Mouse (Mus musculus): ENCODE measurements around the gene Plekha5. TPM values are rescaled to one million over a fixed set of nuclear protein-coding genes. Genes with fewer than 3 reads are reported as not detected.
"Not testable (repeated sequence)": the region's sequence is repeated elsewhere in the genome, so short reads cannot be mapped to it uniquely, and the experiment has no call there.

Gene Plekha5
- polyA plus RNA-seq, 1 experiment from 2014 or later: 51.4 TPM

DNA sequence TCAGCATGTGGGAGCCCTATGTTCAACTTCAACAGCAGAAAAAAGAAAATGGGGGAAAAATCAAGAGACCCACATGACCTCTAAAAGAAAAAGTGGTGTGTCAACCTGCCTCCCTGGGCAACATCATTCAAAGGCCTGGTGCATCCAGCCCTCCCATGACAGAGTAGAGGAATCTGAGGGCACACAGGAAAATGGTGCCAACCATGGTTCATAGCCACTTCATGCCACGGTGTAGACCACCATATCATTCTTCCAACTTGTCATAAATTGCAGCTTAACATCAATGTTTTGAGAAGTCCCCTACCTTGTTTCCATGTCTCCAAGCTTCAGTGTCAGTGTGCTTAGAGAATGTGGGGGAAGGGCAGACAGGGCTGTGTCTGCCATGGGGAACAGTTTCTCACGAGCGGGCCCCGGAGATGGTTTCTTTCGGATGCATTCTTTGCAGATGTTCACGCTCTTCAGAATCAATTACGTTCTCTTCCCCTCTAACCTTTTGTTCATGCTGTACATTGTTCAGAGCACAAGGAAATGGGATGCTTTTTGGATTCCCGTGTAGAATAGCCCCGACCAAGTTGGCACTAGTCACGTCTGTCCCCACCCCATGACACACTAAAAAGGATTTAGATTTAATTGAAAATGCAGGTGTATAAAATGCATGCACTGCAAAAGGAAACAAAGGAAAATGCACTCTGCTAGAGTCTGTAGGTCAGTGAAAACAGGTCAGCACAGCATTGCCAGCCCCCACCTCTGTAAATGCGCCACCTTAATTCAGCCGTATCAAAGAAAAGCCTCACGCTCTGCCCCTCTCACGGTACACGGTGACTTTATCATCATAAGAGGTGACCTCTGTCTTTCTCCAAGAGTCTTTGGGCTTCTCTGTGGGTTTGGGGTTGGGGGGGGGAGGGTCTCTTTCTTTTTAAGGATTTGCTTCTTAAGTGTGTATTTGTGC is 173.8 kb downstream of the Plekha5 start:
- Histone ChIP-seq H3K27me3 (no peaks in the 10 kb centered on the region), H3K27ac (no peak overlapping the region), H3K9me3 (no peaks in the 10 kb centered on the region), H3K9ac (no peak overlapping the region), H3K4me2 (no peak overlapping the region), H3K4me1 (peaks cover 12% of the 10 kb centered on the region; the same call in 1 of the 2 replicates), H3K4me3 (replicated peaks) (no peak overlapping the region), H3K36me3 (replicated peaks) (peaks cover 47% of the 10 kb centered on the region)
- 62% methylated on average over 15 of the region's 15 CpGs for WGBS
- ATAC-seq (ENCODE audit: low FRiP score): no peak

DNA sequence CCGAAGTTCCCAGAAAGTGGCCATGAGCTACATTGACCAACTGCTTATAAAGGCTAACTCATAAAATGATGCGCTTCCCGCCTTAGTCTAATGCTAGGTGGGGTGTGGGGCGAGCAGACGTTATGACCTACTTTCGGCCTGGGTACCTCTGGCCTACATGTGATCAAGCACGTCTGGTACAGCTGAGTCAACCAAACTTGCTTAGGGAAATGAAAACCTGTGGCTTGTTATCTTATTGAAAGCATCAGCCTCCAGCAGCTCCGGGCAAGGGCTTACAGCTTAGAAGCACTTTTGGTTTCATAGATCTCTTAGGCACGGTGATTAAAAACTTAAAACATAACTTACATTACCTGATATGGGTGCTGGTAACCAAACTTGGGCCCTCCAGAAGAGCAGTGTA is 174.7 kb downstream of the Plekha5 start:
- peaks cover 20% of the 10 kb centered on the region for H3K4me1 ChIP-seq
- H3K9ac ChIP-seq: no peak overlapping the region
- no peak for ATAC-seq (ENCODE audit: low FRiP score)
- H3K4me3 ChIP-seq (replicated peaks): no peak overlapping the region
- H3K4me2 ChIP-seq: no peak overlapping the region
- no peak overlapping the region for H3K27ac ChIP-seq
- H3K9me3 ChIP-seq: no peaks in the 10 kb centered on the region
- H3K27me3 ChIP-seq: no peaks in the 10 kb centered on the region
- H3K36me3 ChIP-seq (replicated peaks): peaks cover 39% of the 10 kb centered on the region
- WGBS: 92% methylated on average over 9 of the region's 9 CpGs

GRCm38 (mm10) chr6:140599337-140599736 is 175.5 kb downstream of the Plekha5 start:
- no peak for ATAC-seq (ENCODE audit: low FRiP score)

GRCm38 (mm10) chr6:140600671-140601070 is 176.8 kb downstream of the Plekha5 start:
- not testable (repeated sequence) for H3K4me3 ChIP-seq (replicated peaks); ATAC-seq (ENCODE audit: low FRiP score); H3K9me3 ChIP-seq; H3K27ac ChIP-seq; H3K27me3 ChIP-seq; H3K4me2 ChIP-seq; H3K9ac ChIP-seq
- H3K4me1 ChIP-seq: peaks cover 28% of the 10 kb centered on the region
- WGBS: 93% methylated on average over 8 of the region's 8 CpGs
- H3K36me3 ChIP-seq (replicated peaks): peaks cover 19% of the 10 kb centered on the region

More at GRCm38 (mm10) chr6:140599337-140599736, 175.5 kb downstream of the Plekha5 start:
- WGBS: 91% methylated on average over 5 of the region's 5 CpGs
- H3K27ac ChIP-seq: no peak overlapping the region
- peaks cover 30% of the 10 kb centered on the region for H3K36me3 ChIP-seq (replicated peaks)
- H3K27me3 ChIP-seq: no peaks in the 10 kb centered on the region
- no peak overlapping the region for H3K9ac ChIP-seq
- no peak overlapping the region for H3K4me2 ChIP-seq
- no peak overlapping the region for H3K4me3 ChIP-seq (replicated peaks)
- H3K9me3 ChIP-seq: no peaks in the 10 kb centered on the region
- H3K4me1 ChIP-seq: peaks cover 28% of the 10 kb centered on the region

DNA sequence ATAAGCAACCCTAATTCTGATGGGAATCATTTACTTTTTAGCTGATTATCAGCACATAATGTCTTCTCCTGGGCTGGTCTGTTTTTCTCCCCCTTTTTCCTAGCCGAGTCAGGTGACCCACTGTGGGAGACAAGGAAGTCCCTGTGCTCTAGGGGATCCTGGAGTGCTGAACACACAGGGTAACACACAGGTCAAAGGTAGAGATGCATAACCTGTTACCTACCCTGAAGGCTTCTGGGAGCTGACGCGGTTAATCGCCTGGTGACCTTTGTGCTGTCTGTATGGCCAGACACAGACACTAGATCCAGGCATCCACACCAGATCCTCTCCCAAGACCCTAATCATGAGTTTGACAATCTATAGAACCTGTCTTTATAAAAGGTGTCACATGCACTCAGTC is 177.3 kb downstream of the Plekha5 start:
- peaks cover 14% of the 10 kb centered on the region for H3K36me3 ChIP-seq (replicated peaks)
- no peak overlapping the region for H3K4me3 ChIP-seq (replicated peaks)
- no peak overlapping the region for H3K9ac ChIP-seq
- no peaks in the 10 kb centered on the region for H3K27me3 ChIP-seq
- H3K9me3 ChIP-seq: no peaks in the 10 kb centered on the region
- H3K4me2 ChIP-seq: no peak overlapping the region
- 90% methylated on average over 4 of the region's 4 CpGs for WGBS
- ATAC-seq (ENCODE audit: low FRiP score): no peak
- no peak overlapping the region for H3K27ac ChIP-seq
- peaks cover 28% of the 10 kb centered on the region for H3K4me1 ChIP-seq

- no peak overlapping the region for H3K4me3 ChIP-seq (replicated peaks)
- ATAC-seq (ENCODE audit: low FRiP score): peak; percentile 45; the same call in 1 of the 2 replicates
- peaks cover 18% of the 10 kb centered on the region for H3K4me1 ChIP-seq
- no peaks in the 10 kb centered on the region for H3K27me3 ChIP-seq
- no peaks in the 10 kb centered on the region; the same call in 1 of the 2 replicates for H3K36me3 ChIP-seq (replicated peaks)
- peak overlapping the region; percentile 12; the same call in 1 of the 2 replicates for H3K9ac ChIP-seq
- H3K27ac ChIP-seq: peak overlapping the region; percentile 27; the same call in 1 of the 2 replicates
- no peaks in the 10 kb centered on the region for H3K9me3 ChIP-seq
- no peak overlapping the region for H3K4me2 ChIP-seq
- 4% methylated on average over 8 of the region's 8 CpGs for WGBS
Observed at GRCm38 (mm10) chr6:140603228-140603944, 179.5 kb downstream of the Plekha5 start.

GRCm38 (mm10) chr6:140605173-140605572 is 181.3 kb downstream of the Plekha5 start:
- not testable (repeated sequence) for H3K27me3 ChIP-seq; H3K9me3 ChIP-seq; ATAC-seq (ENCODE audit: low FRiP score); H3K4me3 ChIP-seq (replicated peaks); H3K36me3 ChIP-seq (replicated peaks); H3K9ac ChIP-seq; H3K4me2 ChIP-seq; H3K27ac ChIP-seq
- peaks cover 18% of the 10 kb centered on the region for H3K4me1 ChIP-seq
- 79% methylated on average over 5 of the region's 5 CpGs for WGBS

GRCm38 (mm10) chr6:140605732-140606131 is 181.9 kb downstream of the Plekha5 start:
- H3K9me3 ChIP-seq: no peaks in the 10 kb centered on the region
- 70% methylated on average over 3 of the region's 3 CpGs for whole genome bisulfite sequencing
- no peak overlapping the region for H3K4me3 ChIP-seq (replicated peaks)
- H3K27ac ChIP-seq: no peak overlapping the region
- ATAC-seq (ENCODE audit: low FRiP score): no peak
- no peak overlapping the region for H3K9ac ChIP-seq
- no peaks in the 10 kb centered on the region for H3K36me3 ChIP-seq (replicated peaks)
- no peaks in the 10 kb centered on the region for H3K27me3 ChIP-seq
- H3K4me1 ChIP-seq: peaks cover 18% of the 10 kb centered on the region
- H3K4me2 ChIP-seq: no peak overlapping the region

GRCm38 (mm10) chr6:140606534-140606933 is 182.7 kb downstream of the Plekha5 start:
- 53% methylated on average over 10 of the region's 10 CpGs for WGBS
- no peak for ATAC-seq (ENCODE audit: low FRiP score)
- Histone ChIP-seq H3K4me1 (peaks cover 18% of the 10 kb centered on the region), H3K4me2 (no peak overlapping the region), H3K9ac (no peak overlapping the region), H3K4me3 (replicated peaks) (no peak overlapping the region), H3K27ac (no peak overlapping the region), H3K36me3 (replicated peaks) (no peaks in the 10 kb centered on the region), H3K27me3 (no peaks in the 10 kb centered on the region), H3K9me3 (no peaks in the 10 kb centered on the region)

DNA sequence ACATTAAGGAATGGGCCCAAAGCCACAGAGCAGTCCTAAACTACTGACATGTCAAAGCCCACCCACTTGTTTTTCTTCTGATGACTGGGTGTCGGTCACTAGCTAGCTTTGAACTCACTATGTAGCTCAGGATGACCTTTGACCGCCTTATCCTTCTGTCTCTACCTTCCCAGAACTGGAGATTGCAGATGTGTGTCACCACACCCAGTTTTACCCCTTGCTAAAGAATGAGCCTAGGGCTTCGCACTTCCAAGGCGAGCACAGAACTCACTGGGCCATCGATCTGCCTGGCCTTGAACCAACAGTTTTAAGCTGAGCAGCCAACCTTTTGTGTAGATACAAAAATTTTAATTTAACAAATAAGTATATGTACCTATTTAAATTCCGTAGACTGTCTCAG is 184.8 kb downstream of the Plekha5 start:
- no peak overlapping the region for H3K4me2 ChIP-seq
- 92% methylated on average over 6 of the region's 6 CpGs for whole genome bisulfite sequencing
- no peaks in the 10 kb centered on the region for H3K27me3 ChIP-seq
- no peak overlapping the region for H3K27ac ChIP-seq
- no peaks in the 10 kb centered on the region for H3K36me3 ChIP-seq (replicated peaks)
- ATAC-seq (ENCODE audit: low FRiP score): no peak
- H3K4me3 ChIP-seq (replicated peaks): no peak overlapping the region
- H3K9ac ChIP-seq: no peak overlapping the region
- peaks cover 7% of the 10 kb centered on the region for H3K4me1 ChIP-seq
- H3K9me3 ChIP-seq: no peaks in the 10 kb centered on the region

DNA sequence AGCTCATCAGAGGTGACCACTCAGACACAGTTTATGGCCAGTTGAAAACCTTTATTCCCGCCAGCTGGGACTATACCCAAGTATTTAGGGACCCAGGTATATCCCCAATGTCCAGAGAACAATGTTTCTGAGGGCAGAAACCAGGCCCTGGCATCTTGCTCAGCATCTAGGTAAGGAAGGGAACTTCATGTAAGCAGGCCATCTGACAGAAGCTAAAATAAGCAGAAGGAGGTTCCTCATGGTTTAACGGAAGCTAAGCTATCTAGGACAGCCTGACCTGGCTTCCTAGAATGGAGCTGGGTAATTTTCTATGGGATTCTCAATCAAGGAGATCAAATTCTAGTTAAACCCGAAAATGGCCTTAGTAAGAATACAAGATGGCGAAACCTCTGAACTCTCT is 185.7 kb downstream of the Plekha5 start:
- no peak for ATAC-seq (ENCODE audit: low FRiP score)
- 87% methylated on average over 4 of the region's 4 CpGs for WGBS
- Histone ChIP-seq H3K27me3 (no peaks in the 10 kb centered on the region), H3K9ac (no peak overlapping the region), H3K9me3 (no peaks in the 10 kb centered on the region), H3K4me2 (no peak overlapping the region), H3K27ac (no peak overlapping the region), H3K36me3 (replicated peaks) (no peaks in the 10 kb centered on the region), H3K4me3 (replicated peaks) (no peak overlapping the region), H3K4me1 (no peaks in the 10 kb centered on the region; the same call in 1 of the 2 replicates)

- Histone ChIP-seq H3K9ac (no peak overlapping the region), H3K4me2 (no peak overlapping the region), H3K27ac (no peak overlapping the region), H3K9me3 (no peaks in the 10 kb centered on the region), H3K27me3 (no peaks in the 10 kb centered on the region), H3K36me3 (replicated peaks) (no peaks in the 10 kb centered on the region), H3K4me3 (replicated peaks) (no peak overlapping the region), H3K4me1 (no peaks in the 10 kb centered on the region)
- ATAC-seq (ENCODE audit: low FRiP score): no peak
- WGBS: 92% methylated on average over 5 of the region's 5 CpGs
Observed at GRCm38 (mm10) chr6:140610117-140610516, 186.3 kb downstream of the Plekha5 start.

Measured in forebrain, embryonic 12.5 days (tissue).